Mouse (Mus musculus) large intestine, adult 2 months (tissue): ENCODE measurements around the gene Vdr. TPM values are rescaled to one million over a fixed set of nuclear protein-coding genes. Genes with fewer than 3 reads are reported as not detected.

Experiments
- DNase-seq: peaks from one replicate; pipeline ENCODE4 v3.0.0-alpha.2; 2012; ENCODE audit warnings: low read depth, low spot score
- WGBS: fragments of 180-500 bp; shearing (Covaris S2); methylation state at CpG from one replicate; pipeline ENCODE4 v1.1.7; 2018; 5-methylcytosine and 5-hydroxymethylcytosine counted together
- polyA plus RNA-seq: library from polyadenylated mRNA; depleted of rRNA; stranded (reverse); fragments of >200 nt; gene quantifications from 2 replicates; pipeline ENCODE4 v1.2.3, GENCODE M21; 2012

Gene Vdr
- polyA plus RNA-seq, 1 experiment: 93.3 TPM

- DNase-seq: no peak
- 76% methylated on average over 17 of the region's 17 CpGs for WGBS
Measured at GRCm38 (mm10) chr15:97836153-97836893, 74.1 kb downstream of the Vdr start.

GRCm38 (mm10) chr15:97832764-97833479, 77.5 kb downstream of the Vdr start:
- no peak for DNase-seq
- 84% methylated on average over 9 of the region's 9 CpGs for WGBS

GRCm38 (mm10) chr15:97831987-97832640, 78.3 kb downstream of the Vdr start:
- no peak for DNase-seq
- 27% methylated on average over 10 of the region's 10 CpGs for WGBS

- WGBS: 1% methylated on average over 62 of the region's 84 CpGs
- DNase-seq: no peak
Measured at GRCm38 (mm10) chr15:97831242-97831986, 79.0 kb downstream of the Vdr start.

GRCm38 (mm10) chr15:97830788-97831241, 79.6 kb downstream of the Vdr start:
- no peak for DNase-seq
- WGBS: under 1% methylated on average over 39 of the region's 39 CpGs

GRCm38 (mm10) chr15:97830253-97830787, 80.1 kb downstream of the Vdr start:
- DNase-seq: no peak
- 47% methylated on average over 12 of the region's 12 CpGs for WGBS

- DNase-seq: no peak
- 70% methylated on average over 2 of the region's 2 CpGs for WGBS
Measured at GRCm38 (mm10) chr15:97829432-97829831, 81.0 kb downstream of the Vdr start.

GRCm38 (mm10) chr15:97828901-97829338, 81.5 kb downstream of the Vdr start:
- no peak for DNase-seq
- WGBS: 72% methylated on average over 5 of the region's 5 CpGs

GRCm38 (mm10) chr15:97828221-97828842, 82.1 kb downstream of the Vdr start:
- DNase-seq: no peak
- 53% methylated on average over 6 of the region's 6 CpGs for WGBS

GRCm38 (mm10) chr15:97827401-97827800, 83.0 kb downstream of the Vdr start:
- DNase-seq: no peak
- WGBS: 78% methylated on average over 8 of the region's 8 CpGs

- 75% methylated on average over 5 of the region's 5 CpGs for WGBS
- no peak for DNase-seq
Measured at GRCm38 (mm10) chr15:97826588-97827261, 83.7 kb downstream of the Vdr start.

GRCm38 (mm10) chr15:97825941-97826587, 84.4 kb downstream of the Vdr start:
- DNase-seq: no peak
- 71% methylated on average over 12 of the region's 12 CpGs for WGBS

GRCm38 (mm10) chr15:97825071-97825940, 85.1 kb downstream of the Vdr start:
- DNase-seq: no peak
- 3% methylated on average over 29 of the region's 29 CpGs for WGBS

GRCm38 (mm10) chr15:97824042-97824441, 86.4 kb downstream of the Vdr start:
- no peak for DNase-seq
- WGBS: 61% methylated on average over 6 of the region's 6 CpGs

- DNase-seq: no peak
- 73% methylated on average over 12 of the region's 12 CpGs for WGBS
Measured at GRCm38 (mm10) chr15:97823479-97823878, 87.0 kb downstream of the Vdr start.

GRCm38 (mm10) chr15:97822545-97823228, 87.7 kb downstream of the Vdr start:
- DNase-seq: no peak
- 48% methylated on average over 12 of the region's 12 CpGs for WGBS

GRCm38 (mm10) chr15:97821983-97822363, 88.5 kb downstream of the Vdr start:
- 67% methylated on average over 6 of the region's 6 CpGs for WGBS
- no peak for DNase-seq
